Mouse (Mus musculus) lung, postnatal 0 days (tissue): ENCODE data around the gene Lrrc3b.

ENCODE experiments used
- CTCF ChIP-seq: IDR thresholded peaks from 2 replicates; pipeline ENCODE4 v1.5.1; 2016; ENCODE audit warnings: antibody characterized with exemption, mild to moderate bottlenecking
- EP300 ChIP-seq: IDR thresholded peaks from 2 replicates; pipeline ENCODE4 v1.6.1; 2016; ENCODE audit warnings: antibody characterized with exemption, mild to moderate bottlenecking, control low read depth

GRCm38 (mm10) chr14:15331370-15331769 lies 107.4 kb downstream of the Lrrc3b start:
- TF ChIP-seq CTCF: no peak
- TF ChIP-seq EP300: no peak
